Comparison of ENCODE assay signal across 19 mouse cellular contexts in genomic region chr1:184724551-184725317, GRCm38 (mm10). TPM values are rescaled to one million over a fixed set of nuclear protein-coding genes. Genes with fewer than 3 reads are reported as not detected.
DNase-seq lines count a peak whose midpoint lies in the region; ATAC-seq and TF ChIP-seq lines count a peak whose summit lies in the region.
"Had no signal": no experiment of that assay in that cellular context is flagged by ENCODE, and none has a peak within 500 bp of the region (broad histone marks: within the 10 kb centered on the region; RNA-seq: fewer than 3 reads in every experiment).

No protein-coding gene starts in this region.

- DNase-seq in liver, adult 2 months (ENCODE audit: extremely low read depth, low read depth, low spot score): no peak
- DNase-seq in liver: no peak
- DNase-seq in urinary bladder, postnatal 10 days (ENCODE audit: low spot score): no peak
- no peak for DNase-seq in kidney, postnatal 36 days
- DNase-seq: cerebellum, postnatal 10 days; gastrocnemius, postnatal 25 days; right cerebral cortex, postnatal 25 days; thymus, postnatal 25 days had no signal

- H3K4me2 ChIP-seq in embryonic facial prominence, embryonic 12.5 days (replicated peaks): no peak overlapping the region
- H3K4me2 ChIP-seq in embryonic facial prominence, embryonic 15.5 days (replicated peaks): 0 out of 2 replicates have a peak overlapping the region, but pooled peaks have one; percentile 1
- peak overlapping the region; percentile 37 for H3K4me2 ChIP-seq in limb, embryonic 13.5 days (replicated peaks)
- no peak overlapping the region for H3K4me2 ChIP-seq in forebrain, embryonic 12.5 days
- H3K4me2 ChIP-seq: forebrain, embryonic 13.5 days; heart, embryonic 12.5 days; limb, embryonic 15.5 days; midbrain, embryonic 15.5 days had no signal

- no peak overlapping the region for H3K4me3 ChIP-seq in liver, adult 2 months (ENCODE audit: insufficient read depth, low read depth, low read length)
- 0 out of 2 replicates have a peak overlapping the region, but pooled peaks have one; percentile 1 for H3K4me3 ChIP-seq in embryonic facial prominence, embryonic 12.5 days
- H3K4me3 ChIP-seq in embryonic facial prominence, embryonic 15.5 days (replicated peaks): no peak overlapping the region
- no peak overlapping the region; the same call in 1 of the 2 replicates for H3K4me3 ChIP-seq in limb, embryonic 13.5 days
- H3K4me3 ChIP-seq in forebrain, embryonic 12.5 days (replicated peaks): no peak overlapping the region
- H3K4me3 ChIP-seq: forebrain, embryonic 13.5 days; heart, embryonic 12.5 days; limb, embryonic 15.5 days; midbrain, embryonic 15.5 days had no signal

- no peak for TF ChIP-seq POLR2A in liver, adult 2 months (IDR thresholded peaks at IDR 0.05; ENCODE audit: extremely low read depth, insufficient read depth, low read length)

- 23% methylated on average over 23 of the region's 23 CpGs for WGBS in liver, adult 2 months
- WGBS in embryonic facial prominence, embryonic 12.5 days: 2% methylated on average over 23 of the region's 23 CpGs
- WGBS in embryonic facial prominence, embryonic 15.5 days: 6% methylated on average over 23 of the region's 23 CpGs
- WGBS in limb, embryonic 13.5 days: 1% methylated on average over 23 of the region's 23 CpGs
- WGBS in forebrain, embryonic 12.5 days: 1% methylated on average over 23 of the region's 23 CpGs

- H3K27me3 ChIP-seq in liver, adult 2 months (ENCODE audit: control insufficient read depth, insufficient read depth, low read length): peaks cover 6% of the 10 kb centered on the region; the same call in 1 of the 2 replicates
- H3K27me3 ChIP-seq in embryonic facial prominence, embryonic 12.5 days: peaks cover 99% of the 10 kb centered on the region
- H3K27me3 ChIP-seq in embryonic facial prominence, embryonic 15.5 days: peaks cover 97% of the 10 kb centered on the region
- peaks cover 100% of the 10 kb centered on the region for H3K27me3 ChIP-seq in limb, embryonic 13.5 days
- H3K27me3 ChIP-seq in forebrain, embryonic 12.5 days: peaks cover 100% of the 10 kb centered on the region

- no peak for TF ChIP-seq CTCF in liver, adult 2 months (IDR thresholded peaks at IDR 0.05; ENCODE audit: low read depth, low read length)

- H3K9ac ChIP-seq in liver, adult 2 months (ENCODE audit: low read depth, low read length): no peak overlapping the region
- no peak overlapping the region for H3K9ac ChIP-seq in embryonic facial prominence, embryonic 12.5 days
- H3K9ac ChIP-seq in embryonic facial prominence, embryonic 15.5 days: no peak overlapping the region
- H3K9ac ChIP-seq in limb, embryonic 13.5 days: no peak overlapping the region
- no peak overlapping the region for H3K9ac ChIP-seq in forebrain, embryonic 12.5 days
- H3K9ac ChIP-seq: forebrain, embryonic 13.5 days; heart, embryonic 12.5 days; limb, embryonic 15.5 days; midbrain, embryonic 15.5 days had no signal

- no peaks in the 10 kb centered on the region for H3K9me3 ChIP-seq in embryonic facial prominence, embryonic 12.5 days
- no peaks in the 10 kb centered on the region for H3K9me3 ChIP-seq in embryonic facial prominence, embryonic 15.5 days (replicated peaks)
- no peaks in the 10 kb centered on the region for H3K9me3 ChIP-seq in limb, embryonic 13.5 days
- no peaks in the 10 kb centered on the region for H3K9me3 ChIP-seq in forebrain, embryonic 12.5 days
- H3K9me3 ChIP-seq: forebrain, embryonic 13.5 days; heart, embryonic 12.5 days; limb, embryonic 15.5 days; midbrain, embryonic 15.5 days had no signal

- H3K79me2 ChIP-seq in liver, adult 2 months (ENCODE audit: control insufficient read depth, insufficient read depth, low read length): no peaks in the 10 kb centered on the region

- H3K4me1 ChIP-seq in liver, adult 2 months (ENCODE audit: control insufficient read depth, insufficient read depth, low read length): peaks cover 3% of the 10 kb centered on the region; the same call in 1 of the 2 replicates
- 0 out of 2 replicates have a peak, but pooled peaks cover 6% of the 10 kb centered on the region for H3K4me1 ChIP-seq in embryonic facial prominence, embryonic 12.5 days
- peaks cover 20% of the 10 kb centered on the region for H3K4me1 ChIP-seq in embryonic facial prominence, embryonic 15.5 days
- peaks cover 34% of the 10 kb centered on the region for H3K4me1 ChIP-seq in limb, embryonic 13.5 days
- H3K4me1 ChIP-seq in forebrain, embryonic 12.5 days: peaks cover 11% of the 10 kb centered on the region

- ATAC-seq in embryonic facial prominence, embryonic 12.5 days (ENCODE audit: insufficient number of reproducible peaks, insufficient read depth, low FRiP score, low TSS enrichment): no peak
- no peak for ATAC-seq in embryonic facial prominence, embryonic 15.5 days (ENCODE audit: insufficient number of reproducible peaks, low FRiP score, low TSS enrichment, low read depth)
- ATAC-seq in limb, embryonic 13.5 days (ENCODE audit: low FRiP score, low read depth): no peak; the same call in 1 of the 2 replicates
- no peak for ATAC-seq in forebrain, embryonic 12.5 days (ENCODE audit: low FRiP score)
- ATAC-seq: CD4-positive, CD25-positive, alpha-beta regulatory T cell, adult 4 months; forebrain, embryonic 13.5 days; inflammation-experienced regulatory T-cells, adult 6 months; midbrain, embryonic 15.5 days had no signal

- H3K27ac ChIP-seq in liver, adult 2 months (replicated peaks; ENCODE audit: insufficient read depth, low read depth, low read length): 0 out of 2 replicates have a peak overlapping the region, but pooled peaks have one; percentile 14
- no peak overlapping the region for H3K27ac ChIP-seq in embryonic facial prominence, embryonic 12.5 days
- H3K27ac ChIP-seq in embryonic facial prominence, embryonic 15.5 days (replicated peaks): no peak overlapping the region
- no peak overlapping the region for H3K27ac ChIP-seq in limb, embryonic 13.5 days
- H3K27ac ChIP-seq in forebrain, embryonic 12.5 days: no peak overlapping the region
- H3K27ac ChIP-seq: forebrain, embryonic 13.5 days; limb, embryonic 15.5 days; midbrain, embryonic 15.5 days; stomach, postnatal 0 days had no signal

- peaks cover 6% of the 10 kb centered on the region; the same call in 1 of the 2 replicates for H3K36me3 ChIP-seq in liver, adult 2 months (ENCODE audit: control insufficient read depth, insufficient read depth, low read length)
- no peaks in the 10 kb centered on the region for H3K36me3 ChIP-seq in embryonic facial prominence, embryonic 12.5 days
- no peaks in the 10 kb centered on the region for H3K36me3 ChIP-seq in embryonic facial prominence, embryonic 15.5 days
- H3K36me3 ChIP-seq in limb, embryonic 13.5 days: no peaks in the 10 kb centered on the region
- H3K36me3 ChIP-seq in forebrain, embryonic 12.5 days (replicated peaks): no peaks in the 10 kb centered on the region
- H3K36me3 ChIP-seq: heart, embryonic 12.5 days; limb, embryonic 15.5 days; midbrain, embryonic 15.5 days had no signal

RNA-seq across cellular contexts. Expression of gene Hlx, which starts 7.7 kb away (rescaled TPM):
- 1.1 and 2.3 TPM in 2 replicates for total RNA-seq in liver, adult 2 months (2014; rRNA removed)
- polyA plus RNA-seq in liver, adult 2 months (2012; rRNA removed): 6.1 and 7.3 TPM in 2 replicates
- 8.4 and 9.7 TPM in 2 replicates for polyA plus RNA-seq in embryonic facial prominence, embryonic 12.5 days (2016; fragmentation: Nextera tagmentation; extraction: Ambion mirVana)
- 18.6 and 21.0 TPM in 2 replicates for polyA plus RNA-seq in embryonic facial prominence, embryonic 15.5 days (2015; fragmentation: Nextera tagmentation; extraction: Ambion mirVana)
- 26.2 and 30.3 TPM in 2 replicates for polyA plus RNA-seq in limb, embryonic 13.5 days (2015; fragmentation: Nextera tagmentation; extraction: Ambion mirVana)
- 2.7 and 3.1 TPM in 2 replicates for polyA plus RNA-seq in forebrain, embryonic 12.5 days (2016; fragmentation: Nextera tagmentation; extraction: Ambion mirVana)
- polyA plus RNA-seq: CD4-positive, CD25-positive, alpha-beta regulatory T cell, adult 4 months; inflammation-experienced regulatory T-cells, adult 6 months had no signal

Comparison
In these comparisons a context has a peak if more than half of its experiments do, and no peak if none do; other contexts are left out.
1. H3K4me2 ChIP-seq: peak in embryonic facial prominence, embryonic 15.5 days (single experiment) and limb, embryonic 13.5 days (single experiment); none in embryonic facial prominence, embryonic 12.5 days (single experiment) and forebrain, embryonic 12.5 days (single experiment).